Mouse (Mus musculus): ENCODE data around the gene Rbck1. TPM values are rescaled to one million over a fixed set of nuclear protein-coding genes. Genes with fewer than 3 reads are reported as not detected.

The Rbck1 gene
- polyA plus RNA-seq, 1 experiment from 2014 or later: 44.9 TPM

GRCm38 (mm10) chr2:152345393-152345792, 12.9 kb upstream of the Rbck1 start:
- 67% methylated on average over 6 of the region's 6 CpGs for WGBS
- no peak for ATAC-seq

GRCm38 (mm10) chr2:152344909-152345308, 12.5 kb upstream of the Rbck1 start:
- Histone ChIP-seq H3K4me2 (replicated peaks; ENCODE audit: low read depth) (no peak overlapping the region), H3K9ac (ENCODE audit: low read depth, low read length) (no peak overlapping the region), H3K9me3 (ENCODE audit: control insufficient read depth) (no peaks in the 10 kb centered on the region), H3K27ac (ENCODE audit: low read depth, low read length) (no peak overlapping the region), H3K4me1 (replicated peaks; ENCODE audit: control insufficient read depth, insufficient read depth, low read length) (no peaks in the 10 kb centered on the region), H3K36me3 (ENCODE audit: control insufficient read depth, insufficient read depth) (no peaks in the 10 kb centered on the region), H3K4me3 (ENCODE audit: low read depth, low read length) (no peak overlapping the region), H3K27me3 (replicated peaks; ENCODE audit: control insufficient read depth, insufficient read depth, low read length) (no peaks in the 10 kb centered on the region)
- WGBS: 70% methylated on average over 5 of the region's 5 CpGs
- no peak for TF ChIP-seq CTCF (IDR thresholded peaks at IDR 0.05; ENCODE audit: low read depth)
- ATAC-seq: no peak

More at GRCm38 (mm10) chr2:152345393-152345792, 12.9 kb upstream of the Rbck1 start:
- Histone ChIP-seq H3K4me1 (replicated peaks; ENCODE audit: control insufficient read depth, insufficient read depth, low read length) (no peaks in the 10 kb centered on the region), H3K9ac (ENCODE audit: low read depth, low read length) (no peak overlapping the region), H3K36me3 (ENCODE audit: control insufficient read depth, insufficient read depth) (no peaks in the 10 kb centered on the region), H3K27me3 (replicated peaks; ENCODE audit: control insufficient read depth, insufficient read depth, low read length) (no peaks in the 10 kb centered on the region), H3K9me3 (ENCODE audit: control insufficient read depth) (no peaks in the 10 kb centered on the region), H3K4me2 (replicated peaks; ENCODE audit: low read depth) (no peak overlapping the region), H3K27ac (ENCODE audit: low read depth, low read length) (no peak overlapping the region), H3K4me3 (ENCODE audit: low read depth, low read length) (no peak overlapping the region)
- TF ChIP-seq CTCF (IDR thresholded peaks at IDR 0.05; ENCODE audit: low read depth): no peak

- TF ChIP-seq CTCF (IDR thresholded peaks at IDR 0.05; ENCODE audit: low read depth): no peak
- H3K4me1 ChIP-seq (replicated peaks; ENCODE audit: control insufficient read depth, insufficient read depth, low read length): no peaks in the 10 kb centered on the region
- ATAC-seq: no peak
- H3K9ac ChIP-seq (ENCODE audit: low read depth, low read length): 0 out of 2 replicates have a peak overlapping the region, but pooled peaks have one; percentile 45
- peak overlapping the region; percentile 52 for H3K4me3 ChIP-seq (ENCODE audit: low read depth, low read length)
- H3K9me3 ChIP-seq (ENCODE audit: control insufficient read depth): no peaks in the 10 kb centered on the region
- no peaks in the 10 kb centered on the region for H3K27me3 ChIP-seq (replicated peaks; ENCODE audit: control insufficient read depth, insufficient read depth, low read length)
- H3K4me2 ChIP-seq (replicated peaks; ENCODE audit: low read depth): peak overlapping the region; percentile 92
- 16% methylated on average over 10 of the region's 10 CpGs for WGBS
- no peaks in the 10 kb centered on the region for H3K36me3 ChIP-seq (ENCODE audit: control insufficient read depth, insufficient read depth)
- no peak overlapping the region for H3K27ac ChIP-seq (ENCODE audit: low read depth, low read length)
These were observed 11.9 kb upstream of the Rbck1 start for GRCm38 (mm10) chr2:152344361-152344760.

DNA sequence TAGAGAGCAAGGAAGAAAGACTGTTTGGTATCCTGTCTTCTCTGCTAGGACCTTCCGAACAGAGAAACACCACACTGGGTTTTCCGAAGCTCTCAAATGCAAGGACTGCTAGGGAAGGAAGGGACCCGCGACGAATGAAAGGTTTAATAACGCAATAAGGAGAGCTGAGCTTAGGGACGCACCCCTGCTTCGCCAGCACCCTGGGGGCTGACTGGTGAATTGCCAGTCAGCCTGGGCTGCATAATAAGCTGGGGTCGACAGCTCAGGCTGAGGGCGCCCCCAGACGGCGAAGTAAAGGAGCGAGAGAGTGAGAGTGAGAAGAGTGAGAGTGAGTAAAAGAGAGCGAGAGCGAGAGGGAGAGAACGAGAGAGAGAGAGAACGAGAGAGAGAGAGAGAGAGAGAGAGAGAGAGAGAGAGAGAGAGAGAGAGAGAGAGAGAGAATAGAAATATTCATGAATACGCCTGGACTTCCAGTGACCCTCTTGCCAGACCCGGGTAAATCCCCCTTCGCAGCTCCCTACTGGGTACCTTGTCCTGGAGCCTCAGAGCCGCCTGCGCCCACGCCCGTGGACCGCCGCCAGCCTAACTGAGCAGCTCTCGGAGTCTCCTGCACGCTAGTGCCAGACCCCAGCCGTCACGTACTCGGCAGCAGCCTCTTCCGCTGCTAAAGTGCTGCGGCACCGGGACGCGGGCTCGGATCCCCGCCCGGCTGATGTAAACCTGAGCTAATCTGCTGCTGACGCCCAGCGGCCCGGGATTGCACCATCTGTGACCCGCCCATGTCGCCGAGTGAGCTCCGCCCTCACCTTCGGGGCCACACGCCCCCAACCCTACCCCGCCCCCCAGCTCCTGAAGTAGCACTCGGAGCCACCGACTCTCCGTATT, 11.1 kb upstream of the Rbck1 start, which contains the start of gene Trib3:
Gene Trib3 (minus strand): TSS at position 704 of the 885 bp plus-strand sequence.
- H3K36me3 ChIP-seq (ENCODE audit: control insufficient read depth, insufficient read depth): no peaks in the 10 kb centered on the region
- ATAC-seq: peak; percentile 82
- no peaks in the 10 kb centered on the region for H3K9me3 ChIP-seq (ENCODE audit: control insufficient read depth)
- no peaks in the 10 kb centered on the region for H3K27me3 ChIP-seq (replicated peaks; ENCODE audit: control insufficient read depth, insufficient read depth, low read length)
- H3K4me2 ChIP-seq (replicated peaks; ENCODE audit: low read depth): peak within 1 kb of the TSS; percentile 92
- H3K4me1 ChIP-seq (replicated peaks; ENCODE audit: control insufficient read depth, insufficient read depth, low read length): no peaks in the 10 kb centered on the region
- H3K9ac ChIP-seq (ENCODE audit: low read depth, low read length): peak within 1 kb of the TSS; percentile 45
- TF ChIP-seq CTCF (IDR thresholded peaks at IDR 0.05; ENCODE audit: low read depth): peak; percentile 83
- 2% methylated on average over 50 of the region's 52 CpGs for WGBS
- H3K27ac ChIP-seq (ENCODE audit: low read depth, low read length): no peak within 1 kb of the TSS
- peak within 1 kb of the TSS; percentile 52 for H3K4me3 ChIP-seq (ENCODE audit: low read depth, low read length)

GRCm38 (mm10) chr2:152339631-152340179, 7.3 kb upstream of the Rbck1 start:
- no peaks in the 10 kb centered on the region for H3K9me3 ChIP-seq (ENCODE audit: control insufficient read depth)
- H3K9ac ChIP-seq (ENCODE audit: low read depth, low read length): no peak overlapping the region
- H3K27me3 ChIP-seq (replicated peaks; ENCODE audit: control insufficient read depth, insufficient read depth, low read length): no peaks in the 10 kb centered on the region
- no peak for ATAC-seq
- H3K4me1 ChIP-seq (replicated peaks; ENCODE audit: control insufficient read depth, insufficient read depth, low read length): 0 out of 2 replicates have a peak, but pooled peaks cover 5% of the 10 kb centered on the region
- TF ChIP-seq CTCF (IDR thresholded peaks at IDR 0.05; ENCODE audit: low read depth): no peak
- H3K36me3 ChIP-seq (ENCODE audit: control insufficient read depth, insufficient read depth): no peaks in the 10 kb centered on the region
- H3K27ac ChIP-seq (ENCODE audit: low read depth, low read length): no peak overlapping the region
- no peak overlapping the region for H3K4me2 ChIP-seq (replicated peaks; ENCODE audit: low read depth)
- no peak overlapping the region for H3K4me3 ChIP-seq (ENCODE audit: low read depth, low read length)
- WGBS: 92% methylated on average over 22 of the region's 22 CpGs

GRCm38 (mm10) chr2:152338319-152338718, 5.9 kb upstream of the Rbck1 start:
- H3K36me3 ChIP-seq (ENCODE audit: control insufficient read depth, insufficient read depth): no peaks in the 10 kb centered on the region
- 0 out of 2 replicates have a peak, but pooled peaks cover 5% of the 10 kb centered on the region for H3K4me1 ChIP-seq (replicated peaks; ENCODE audit: control insufficient read depth, insufficient read depth, low read length)
- H3K9me3 ChIP-seq (ENCODE audit: control insufficient read depth): no peaks in the 10 kb centered on the region
- peak overlapping the region; percentile 46; the same call in 1 of the 2 replicates for H3K27ac ChIP-seq (ENCODE audit: low read depth, low read length)
- 64% methylated on average over 13 of the region's 13 CpGs for WGBS
- peak; percentile 81 for ATAC-seq
- peak overlapping the region; percentile 41 for H3K4me2 ChIP-seq (replicated peaks; ENCODE audit: low read depth)
- peak; percentile 52 for TF ChIP-seq CTCF (IDR thresholded peaks at IDR 0.05; ENCODE audit: low read depth)
- H3K4me3 ChIP-seq (ENCODE audit: low read depth, low read length): no peak overlapping the region
- no peaks in the 10 kb centered on the region for H3K27me3 ChIP-seq (replicated peaks; ENCODE audit: control insufficient read depth, insufficient read depth, low read length)
- no peak overlapping the region for H3K9ac ChIP-seq (ENCODE audit: low read depth, low read length)
